Mouse (Mus musculus) neural tube, embryonic 11.5 days (tissue): Measurements from ENCODE around the gene Crat. TPM values are rescaled to one million over a fixed set of nuclear protein-coding genes. Genes with fewer than 3 reads are reported as not detected.
A peak's percentile ranks its signal among the peaks of the same experiment; 100 is the strongest.

Source experiments
- ATAC-seq: fragments of 200-750 bp; cut with Nextera tagmentation; 2 replicates; pipeline ENCODE4 v1.8.0; 2017; ENCODE audit warnings: moderate number of reproducible peaks, mild to moderate bottlenecking, moderate TSS enrichment, moderate library complexity; ENCODE audit not compliant: insufficient read depth, low FRiP score, low TSS enrichment
- DNase-seq: peaks from one replicate; pipeline ENCODE4 v3.0.0-alpha.2; 2015; ENCODE audit warnings: low spot score
- H3K27ac ChIP-seq: fragments of 300-500 bp; sonication (generic); 2 replicates; pipeline ENCODE4 v1.5.1; 2014; ENCODE audit warnings: low read depth, mild to moderate bottlenecking, low read length
- H3K27me3 ChIP-seq: fragments of 300-500 bp; sonication (generic); 2 replicates; pipeline ENCODE4 v1.6.1; 2014; ENCODE audit warnings: mild to moderate bottlenecking, low read length, mixed read lengths; ENCODE audit not compliant: control insufficient read depth, insufficient read depth
- H3K36me3 ChIP-seq: fragments of 300-500 bp; sonication (generic); 2 replicates; pipeline ENCODE4 v1.6.1; 2014; ENCODE audit warnings: mild to moderate bottlenecking, low read length, moderate library complexity, mixed read lengths; ENCODE audit not compliant: control insufficient read depth, insufficient read depth
- H3K4me1 ChIP-seq: fragments of 300-500 bp; sonication (generic); 2 replicates; pipeline ENCODE4 v1.6.1; 2014; ENCODE audit warnings: low read length, mixed read lengths; ENCODE audit not compliant: control insufficient read depth, insufficient read depth
- H3K4me2 ChIP-seq: fragments of 300-500 bp; sonication (generic); 2 replicates; pipeline ENCODE4 v1.6.1; 2014; ENCODE audit warnings: low read depth, mild to moderate bottlenecking, moderate library complexity
- H3K4me3 ChIP-seq: fragments of 300-500 bp; sonication (generic); 2 replicates; pipeline ENCODE4 v1.5.1; 2014; ENCODE audit warnings: low read depth, low read length
- H3K9ac ChIP-seq: fragments of 300-500 bp; sonication (generic); 2 replicates; pipeline ENCODE4 v1.6.1; 2014; ENCODE audit warnings: mild to moderate bottlenecking, low read length
- H3K9me3 ChIP-seq: fragments of 300-500 bp; sonication (generic); 2 replicates; pipeline ENCODE4 v1.6.1; 2016; ENCODE audit warnings: low read length; ENCODE audit not compliant: control insufficient read depth
- WGBS: fragments of 180-500 bp; shearing (Covaris S2); extraction: QIAGEN DNeasy Blood & Tissue Kit; methylation state at CpG from one replicate; pipeline ENCODE4 v1.1.7; 2014; 5-methylcytosine and 5-hydroxymethylcytosine counted together
- polyA plus RNA-seq: library from polyadenylated mRNA; unstranded; fragments of >200 nt; fragmentation: Nextera tagmentation; extraction: Ambion mirVana; gene quantifications from 2 replicates; pipeline ENCODE4 v1.2.1, GENCODE M21; 2014

Crat gene
- polyA plus RNA-seq: 27.4 and 29.1 TPM in 2 replicates

DNA sequence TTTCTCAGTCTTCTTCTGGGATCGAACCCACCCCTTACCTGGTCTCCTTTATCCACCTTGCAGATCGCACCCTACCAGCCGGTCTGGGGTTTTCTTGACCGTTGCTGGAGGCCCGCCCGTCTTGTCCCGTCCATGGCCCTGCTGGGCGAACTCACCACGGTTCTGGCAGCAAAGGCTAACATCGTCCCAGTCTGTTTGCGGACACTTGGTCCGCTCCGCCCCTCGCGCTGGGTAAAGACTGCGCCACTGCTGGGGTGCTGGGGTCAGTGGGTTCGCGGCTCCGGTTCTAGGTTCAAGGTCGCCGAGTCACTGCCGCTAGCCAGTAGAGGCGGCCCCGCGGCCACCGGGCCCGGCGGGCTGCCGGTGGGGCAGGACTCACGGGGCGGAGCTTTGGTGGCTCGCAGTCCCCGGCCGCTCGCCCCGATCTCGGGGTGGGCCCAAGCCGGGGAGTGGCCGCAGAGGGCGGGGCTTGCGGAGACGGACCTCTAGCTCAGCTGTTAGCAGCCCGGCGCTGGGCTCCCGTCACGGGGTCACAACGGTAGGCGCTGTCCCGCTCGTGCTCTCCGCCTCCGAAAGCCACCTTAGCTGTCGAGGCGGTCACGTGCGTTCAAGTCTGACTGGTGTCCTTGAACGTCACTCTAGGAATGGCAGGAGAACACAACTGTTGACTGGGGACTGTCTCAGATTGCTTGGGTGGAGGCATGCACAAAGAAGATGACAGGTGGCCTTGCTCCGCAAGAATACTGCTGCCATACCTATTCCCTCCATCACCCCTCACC, at the start of gene Crat:
Gene Crat (minus strand): TSS at position 657 of the 779 bp plus-strand sequence.
- Histone ChIP-seq H3K4me3 (peak within 1 kb of the TSS; percentile 80), H3K36me3 (no peaks in the 10 kb centered on the region), H3K27me3 (no peaks in the 10 kb centered on the region), H3K27ac (peak within 1 kb of the TSS; percentile 97), H3K4me1 (peaks cover 17% of the 10 kb centered on the region), H3K9ac (peak within 1 kb of the TSS; percentile 94), H3K4me2 (peak within 1 kb of the TSS; percentile 93), H3K9me3 (no peaks in the 10 kb centered on the region)
- ATAC-seq: peak; percentile 88
- 2% methylated on average over 57 of the region's 58 CpGs for WGBS
- peak; percentile 88 for DNase-seq

DNA sequence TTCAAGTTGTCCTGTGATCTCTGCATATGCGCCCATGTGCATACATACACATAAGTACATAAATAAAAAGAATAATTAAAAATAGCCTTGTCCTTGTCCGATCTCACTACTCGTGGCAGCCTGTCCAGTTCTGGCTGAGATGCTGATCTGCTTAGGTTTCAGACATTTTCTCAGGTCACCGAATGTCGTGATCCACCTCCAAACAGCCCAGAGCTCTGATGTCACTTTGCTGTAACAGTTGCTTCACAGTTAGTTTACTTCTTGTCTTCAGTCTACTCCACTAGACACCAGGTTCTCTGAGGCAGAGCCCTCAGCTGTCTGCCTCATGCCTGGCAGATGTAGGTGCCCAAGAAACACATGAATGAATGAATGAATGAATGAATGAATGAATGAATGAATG, 48.8 kb upstream of the Crat start:
- Histone ChIP-seq H3K9ac (no peak overlapping the region), H3K4me1 (peaks cover 2% of the 10 kb centered on the region; the same call in 1 of the 2 replicates), H3K9me3 (no peaks in the 10 kb centered on the region), H3K4me3 (no peak overlapping the region), H3K4me2 (peak overlapping the region; percentile 32), H3K27me3 (no peaks in the 10 kb centered on the region), H3K36me3 (no peaks in the 10 kb centered on the region), H3K27ac (no peak overlapping the region)
- DNase-seq: no peak
- WGBS: 74% methylated on average over 5 of the region's 5 CpGs
- no peak for ATAC-seq

DNA sequence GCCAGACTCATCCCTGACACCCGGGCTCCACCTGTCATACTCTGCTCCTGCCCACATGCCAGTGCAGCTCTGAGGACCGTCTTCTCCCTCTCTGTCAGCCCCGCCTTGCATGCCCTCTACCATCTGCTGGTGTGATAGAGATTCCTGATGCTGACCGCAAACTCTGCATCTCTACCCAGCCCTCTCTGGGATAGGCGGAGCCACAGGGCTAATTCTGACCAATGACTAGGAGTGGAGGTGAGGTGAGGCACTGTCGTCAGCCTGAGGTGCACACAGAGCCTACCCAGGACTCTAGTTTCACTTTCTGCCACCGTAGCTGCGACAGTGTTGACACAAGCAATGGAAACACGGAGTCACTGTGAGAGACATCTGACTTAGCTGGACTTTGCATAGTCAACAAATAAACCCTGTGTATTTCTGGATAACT, 48.3 kb upstream of the Crat start:
- Histone ChIP-seq H3K4me1 (peaks cover under 1% of the 10 kb centered on the region; the same call in 1 of the 2 replicates), H3K27ac (no peak overlapping the region), H3K36me3 (no peaks in the 10 kb centered on the region), H3K9ac (peak overlapping the region; percentile 5; the same call in 1 of the 2 replicates), H3K27me3 (no peaks in the 10 kb centered on the region), H3K4me3 (no peak overlapping the region; the same call in 1 of the 2 replicates), H3K4me2 (peak overlapping the region; percentile 32), H3K9me3 (no peaks in the 10 kb centered on the region)
- DNase-seq (peak; percentile 59), ATAC-seq (peak; percentile 65; the same call in 1 of the 2 replicates)
- 4% methylated on average over 9 of the region's 9 CpGs for WGBS

DNA sequence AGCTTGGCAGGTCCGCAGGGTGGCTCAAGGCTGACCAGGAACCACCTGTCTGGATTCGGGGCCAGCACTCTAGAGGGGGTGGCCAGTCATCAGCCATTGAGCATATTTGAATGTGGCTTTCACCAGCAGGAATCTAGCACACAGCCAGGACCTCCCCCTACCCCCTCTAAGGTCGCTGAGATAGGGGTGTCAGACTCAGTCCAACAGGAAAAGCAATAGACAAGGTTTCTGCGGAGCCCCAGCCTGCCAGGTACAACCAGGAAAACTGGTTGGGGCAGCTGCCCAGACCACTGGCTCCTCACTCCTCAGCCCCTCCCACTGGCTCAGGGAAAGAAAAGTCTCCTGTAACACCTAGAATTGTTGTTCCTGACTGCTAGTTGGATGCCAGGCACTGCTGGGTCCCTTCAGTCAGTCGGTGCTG, 47.7 kb upstream of the Crat start:
- H3K27me3 ChIP-seq: no peaks in the 10 kb centered on the region
- H3K9ac ChIP-seq: no peak overlapping the region; the same call in 1 of the 2 replicates
- no peak for ATAC-seq
- H3K36me3 ChIP-seq: no peaks in the 10 kb centered on the region
- 27% methylated on average over 5 of the region's 5 CpGs for WGBS
- no peaks in the 10 kb centered on the region for H3K4me1 ChIP-seq
- no peak overlapping the region; the same call in 1 of the 2 replicates for H3K4me2 ChIP-seq
- no peak overlapping the region for H3K27ac ChIP-seq
- no peaks in the 10 kb centered on the region for H3K9me3 ChIP-seq
- H3K4me3 ChIP-seq: no peak overlapping the region
- DNase-seq: no peak

DNA sequence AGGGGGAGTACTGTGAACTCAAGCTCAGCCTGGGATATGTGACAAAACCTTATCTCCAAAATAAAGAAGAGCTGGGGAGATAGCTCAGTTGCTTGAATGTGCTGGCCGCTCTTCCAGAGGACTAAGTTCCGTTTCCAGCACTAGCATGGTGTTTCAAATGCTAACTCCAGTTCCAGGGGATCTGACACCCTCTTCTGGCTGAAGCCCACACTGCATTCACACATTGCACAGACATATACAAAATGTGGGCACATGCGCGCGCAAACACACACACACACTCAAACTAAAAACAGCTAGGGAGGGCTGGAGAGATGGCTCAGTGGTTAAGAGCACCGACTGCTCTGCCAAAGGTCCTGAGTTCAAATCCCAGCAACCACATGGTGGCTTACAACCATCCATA, 43.6 kb upstream of the Crat start:
- no peak overlapping the region for H3K27ac ChIP-seq
- no peaks in the 10 kb centered on the region for H3K36me3 ChIP-seq
- WGBS: 87% methylated on average over 6 of the region's 6 CpGs

DNA sequence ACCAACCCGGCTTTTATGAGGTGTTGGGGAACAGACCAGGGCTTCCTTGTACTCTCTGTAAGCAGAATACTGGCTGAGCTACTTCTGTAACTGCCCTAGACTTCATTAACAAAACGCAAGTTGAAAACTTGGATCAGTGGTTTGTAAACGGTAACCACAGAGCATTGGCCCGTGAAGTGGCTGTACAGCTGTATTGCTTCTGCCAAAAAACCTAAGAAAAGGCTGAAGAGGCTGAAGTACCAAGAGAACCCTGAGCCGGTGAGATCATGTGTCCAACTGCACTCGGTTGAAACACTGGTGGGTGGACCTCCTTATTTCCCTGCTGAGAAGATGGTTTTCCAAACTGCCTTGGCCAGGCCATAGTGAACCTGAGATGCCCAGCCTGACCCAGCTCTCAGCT, 42.7 kb upstream of the Crat start:
- WGBS: 85% methylated on average over 6 of the region's 6 CpGs
- H3K9ac ChIP-seq: no peak overlapping the region
- no peak for ATAC-seq

More for the DNA sequence above, 43.6 kb upstream of the Crat start:
- H3K4me3 ChIP-seq: no peak overlapping the region
- no peak overlapping the region for H3K4me2 ChIP-seq
- H3K27me3 ChIP-seq: no peaks in the 10 kb centered on the region
- H3K4me1 ChIP-seq: no peaks in the 10 kb centered on the region
- DNase-seq: no peak
- no peak for ATAC-seq
- H3K9me3 ChIP-seq: no peaks in the 10 kb centered on the region
- no peak overlapping the region for H3K9ac ChIP-seq

DNA sequence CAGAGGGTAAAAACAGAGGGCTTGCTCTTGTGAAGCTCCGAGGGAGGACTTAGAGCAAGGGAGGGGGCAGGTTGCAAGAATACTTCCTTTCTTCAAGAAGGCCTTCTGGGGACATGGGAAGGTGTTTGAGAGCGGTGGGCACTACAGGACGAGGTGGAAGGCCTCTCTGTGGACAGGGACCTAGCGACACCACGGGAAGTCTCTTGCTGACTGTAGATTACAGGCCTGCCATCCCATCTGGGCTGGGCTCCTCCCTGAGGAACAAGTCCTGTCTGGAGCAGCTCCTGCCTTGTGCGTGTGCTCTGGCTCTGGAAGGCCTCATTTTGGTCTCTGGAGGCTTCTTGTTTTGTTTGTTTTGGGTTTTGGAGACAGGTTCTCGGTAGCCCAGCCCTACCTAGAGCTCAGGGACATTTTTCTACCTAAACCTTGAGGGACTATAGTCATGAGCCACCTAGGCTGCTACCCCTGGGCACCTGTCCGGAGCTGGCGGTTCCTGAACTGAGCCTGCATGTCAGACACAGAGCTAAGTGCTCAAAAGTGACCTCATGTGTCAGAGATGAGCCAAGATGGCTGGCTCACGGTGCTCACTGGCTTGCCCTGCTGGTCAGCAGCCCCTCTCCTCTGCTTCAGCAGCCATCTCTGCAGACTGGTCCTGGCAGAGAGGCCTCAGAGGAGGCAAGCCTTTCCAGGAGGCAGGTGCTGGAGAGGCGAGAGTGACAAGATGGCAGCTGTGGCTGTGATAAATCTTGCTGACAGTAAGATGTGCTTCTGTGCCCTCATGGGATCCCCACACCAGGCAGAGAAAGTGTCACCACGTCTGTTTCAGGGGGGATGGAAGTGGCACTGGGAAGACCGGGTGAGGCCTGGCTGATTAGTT, 40.7 kb upstream of the Crat start:
- Histone ChIP-seq H3K9me3 (no peaks in the 10 kb centered on the region), H3K27me3 (no peaks in the 10 kb centered on the region), H3K36me3 (no peaks in the 10 kb centered on the region), H3K4me1 (no peaks in the 10 kb centered on the region), H3K27ac (peak overlapping the region; percentile 62), H3K4me3 (no peak overlapping the region), H3K9ac (peak overlapping the region; percentile 18; the same call in 1 of the 2 replicates), H3K4me2 (no peak overlapping the region)
- no peak for ATAC-seq
- WGBS: 69% methylated on average over 13 of the region's 13 CpGs
- no peak for DNase-seq

More for the DNA sequence above, 42.7 kb upstream of the Crat start:
- H3K9me3 ChIP-seq: no peaks in the 10 kb centered on the region
- H3K36me3 ChIP-seq: no peaks in the 10 kb centered on the region
- no peak overlapping the region for H3K4me3 ChIP-seq
- no peak overlapping the region for H3K4me2 ChIP-seq
- no peak overlapping the region for H3K27ac ChIP-seq
- no peaks in the 10 kb centered on the region for H3K4me1 ChIP-seq
- no peaks in the 10 kb centered on the region for H3K27me3 ChIP-seq
- no peak for DNase-seq

DNA sequence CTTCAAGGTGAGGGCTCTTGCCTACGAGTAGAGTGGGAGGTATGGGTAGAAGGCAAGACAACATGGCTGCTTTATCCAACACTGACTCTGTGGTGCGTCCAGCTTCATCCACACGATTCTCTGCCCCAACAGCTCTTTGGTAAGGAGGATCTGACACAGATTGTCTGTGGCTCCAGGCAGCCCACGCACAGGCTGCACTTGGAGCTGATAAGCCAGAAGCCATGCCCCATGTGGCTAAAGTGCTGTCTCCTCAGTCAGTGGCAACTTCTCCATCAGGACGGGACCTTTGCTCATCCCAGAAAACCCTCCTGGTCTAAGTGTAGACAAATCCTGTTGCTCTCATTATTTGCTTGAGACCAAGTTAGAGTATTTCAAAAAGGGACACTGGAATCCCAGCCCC, 39.0 kb upstream of the Crat start:
- Histone ChIP-seq H3K27me3 (no peaks in the 10 kb centered on the region), H3K4me2 (no peak overlapping the region), H3K4me1 (no peaks in the 10 kb centered on the region), H3K27ac (no peak overlapping the region), H3K36me3 (0 out of 2 replicates have a peak, but pooled peaks cover 2% of the 10 kb centered on the region), H3K9me3 (no peaks in the 10 kb centered on the region), H3K9ac (no peak overlapping the region), H3K4me3 (no peak overlapping the region)
- WGBS: 89% methylated on average over 5 of the region's 5 CpGs
- ATAC-seq: no peak
- no peak for DNase-seq
